Mouse (Mus musculus) heart, adult 2 months (tissue): ENCODE results near the gene Aes.

Experiments
- CTCF ChIP-seq: fragments of 200-600 bp; IDR thresholded peaks from 2 replicates; pipeline ENCODE4 v1.8.1; 2022; ENCODE audit warnings: antibody characterized with exemption, mild to moderate bottlenecking, moderate library complexity
- EP300 ChIP-seq: fragments of 200-500 bp; IDR thresholded peaks from 2 replicates; pipeline ENCODE4 v1.6.1; 2011; ENCODE audit warnings: low read depth, low read length, control low read depth; ENCODE audit not compliant: insufficient read depth

GRCm38 (mm10) chr10:81523570-81523969 is 35.7 kb upstream of the Aes start:
- TF ChIP-seq EP300, result no peak
- TF ChIP-seq CTCF, result no peak
